10 mouse cellular contexts compared by ENCODE assay signal in genomic region chr7:80912496-80912895, GRCm38 (mm10). TPM values are rescaled to one million over a fixed set of nuclear protein-coding genes. Genes with fewer than 3 reads are reported as not detected.
"Had no signal": no experiment of that assay in that cellular context is flagged by ENCODE, and none has a peak within 500 bp of the region (broad histone marks: within the 10 kb centered on the region; RNA-seq: fewer than 3 reads in every experiment).

No protein-coding gene starts in this region.

- H3K4me2 ChIP-seq: kidney, embryonic 15.5 days; limb, embryonic 13.5 days; midbrain, embryonic 12.5 days had no signal

- H3K4me3 ChIP-seq: kidney, embryonic 15.5 days; limb, embryonic 13.5 days; midbrain, embryonic 12.5 days had no signal

- H3K9ac ChIP-seq: kidney, embryonic 15.5 days; limb, embryonic 13.5 days; liver, embryonic 14.5 days; midbrain, embryonic 12.5 days had no signal

- H3K27ac ChIP-seq: kidney, embryonic 15.5 days; limb, embryonic 13.5 days; liver, embryonic 14.5 days; midbrain, embryonic 12.5 days had no signal

- H3K27me3 ChIP-seq: kidney, embryonic 15.5 days; limb, embryonic 13.5 days; midbrain, embryonic 12.5 days had no signal

- ATAC-seq: midbrain, embryonic 16.5 days had no signal

- H3K9me3 ChIP-seq: kidney, embryonic 15.5 days; limb, embryonic 13.5 days; midbrain, embryonic 12.5 days had no signal

- H3K4me1 ChIP-seq: kidney, embryonic 15.5 days; limb, embryonic 13.5 days; midbrain, embryonic 12.5 days had no signal

- DNase-seq: kidney, adult 18-20 months; left cerebral cortex, postnatal 4 days; lung, adult 18-20 months; right cerebral cortex, postnatal 14 days had no signal

RNA-seq across cellular contexts. Expression of gene Nmb, which starts 7.6 kb away (rescaled TPM):
- total RNA-seq: megakaryocyte-erythroid progenitor cell, adult 5-6 weeks had no signal
